Mouse (Mus musculus): Measurements from ENCODE around the gene Plekhm3. TPM values are rescaled to one million over a fixed set of nuclear protein-coding genes. Genes with fewer than 3 reads are reported as not detected.

Plekhm3 gene
- polyA plus RNA-seq, 1 experiment from 2014 or later, result 1.7 TPM

DNA sequence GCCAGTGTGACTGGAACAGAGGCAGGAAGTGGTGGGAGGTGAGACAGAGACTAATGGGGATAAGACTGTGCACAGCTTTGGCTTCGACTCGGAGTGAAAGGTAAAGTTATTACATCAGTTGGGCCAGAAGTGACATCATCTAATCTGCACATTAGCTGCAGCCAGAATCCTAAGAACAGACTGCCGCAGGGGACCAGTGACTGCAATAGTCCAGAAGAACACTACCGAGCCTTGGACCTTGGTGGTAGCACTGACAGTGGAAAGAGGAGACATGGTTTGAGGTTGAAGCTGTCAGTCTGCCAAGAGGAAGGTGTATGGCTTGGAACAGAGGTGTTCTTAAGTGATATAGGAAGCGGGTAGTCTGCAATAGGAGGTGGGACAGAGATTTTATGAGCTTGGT, 80.9 kb downstream of the Plekhm3 start:
- H3K9me3 ChIP-seq (replicated peaks), result no peaks in the 10 kb centered on the region
- H3K4me3 ChIP-seq (replicated peaks), result no peak overlapping the region
- no peaks in the 10 kb centered on the region for H3K27me3 ChIP-seq
- no peak overlapping the region for H3K4me2 ChIP-seq
- 0 out of 2 replicates have a peak, but pooled peaks cover 2% of the 10 kb centered on the region for H3K4me1 ChIP-seq (replicated peaks)
- H3K36me3 ChIP-seq (replicated peaks), result no peaks in the 10 kb centered on the region
- ATAC-seq (ENCODE audit: insufficient read depth), result no peak
- H3K9ac ChIP-seq, result no peak overlapping the region
- 39% methylated on average over 5 of the region's 5 CpGs for WGBS (ENCODE audit: insufficient replicate concordance)
- no peak overlapping the region; the same call in 1 of the 2 replicates for H3K27ac ChIP-seq (replicated peaks)

DNA sequence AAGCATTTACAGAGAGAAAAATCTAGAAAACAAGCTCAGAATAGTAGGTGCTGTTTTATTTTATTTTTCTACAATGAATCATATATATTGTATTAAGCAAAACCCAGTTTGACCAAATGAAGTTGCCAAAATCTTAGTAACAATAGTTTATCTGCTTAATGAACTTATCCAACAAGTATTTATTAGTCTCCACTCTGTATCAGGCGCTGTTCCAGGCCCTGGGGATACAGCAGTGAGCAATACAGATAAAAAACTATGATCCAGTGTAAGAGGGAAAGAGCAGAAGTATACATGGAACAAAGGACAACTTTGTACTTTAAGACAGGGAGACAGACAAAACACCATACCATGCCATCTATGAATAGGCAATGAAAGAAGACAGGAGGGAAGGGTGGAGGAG, 81.5 kb downstream of the Plekhm3 start:
- H3K27me3 ChIP-seq, result no peaks in the 10 kb centered on the region
- WGBS (ENCODE audit: insufficient replicate concordance), result 63% methylated on average over 1 of the region's 1 CpGs

DNA sequence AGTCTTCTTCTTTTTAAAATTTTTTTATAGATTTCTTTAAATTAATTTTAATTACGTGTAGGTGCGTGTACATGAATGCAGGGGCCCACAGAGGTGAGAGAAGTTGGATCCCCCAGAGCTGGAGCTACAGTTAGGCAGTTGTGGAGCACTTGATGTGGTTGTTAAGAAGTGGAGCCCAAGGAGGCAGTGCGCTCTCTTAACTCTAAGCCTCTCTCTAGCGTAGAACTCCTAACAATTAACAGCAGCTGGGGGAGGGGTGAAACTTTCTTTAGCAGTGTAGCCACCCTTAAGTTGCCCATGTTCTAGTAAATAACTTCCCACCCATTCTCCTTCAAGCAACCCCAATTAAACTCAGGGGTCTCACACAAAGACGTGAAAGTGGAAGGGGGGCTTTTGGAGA, 84.7 kb downstream of the Plekhm3 start:
- H3K4me1 ChIP-seq (replicated peaks), result peaks cover 2% of the 10 kb centered on the region; the same call in 1 of the 2 replicates
- WGBS (ENCODE audit: insufficient replicate concordance), result 76% methylated on average over 5 of the region's 5 CpGs
- H3K9me3 ChIP-seq (replicated peaks), result no peaks in the 10 kb centered on the region
- no peak for ATAC-seq (ENCODE audit: insufficient read depth)
- H3K9ac ChIP-seq, result no peak overlapping the region
- no peaks in the 10 kb centered on the region for H3K36me3 ChIP-seq (replicated peaks)
- H3K27ac ChIP-seq (replicated peaks), result no peak overlapping the region
- no peak overlapping the region for H3K4me2 ChIP-seq
- H3K4me3 ChIP-seq (replicated peaks), result no peak overlapping the region
- H3K27me3 ChIP-seq, result no peaks in the 10 kb centered on the region

More for the DNA sequence above, 81.5 kb downstream of the Plekhm3 start:
- no peaks in the 10 kb centered on the region for H3K36me3 ChIP-seq (replicated peaks)
- no peak overlapping the region for H3K4me3 ChIP-seq (replicated peaks)
- H3K4me1 ChIP-seq (replicated peaks), result 0 out of 2 replicates have a peak, but pooled peaks cover 2% of the 10 kb centered on the region
- ATAC-seq (ENCODE audit: insufficient read depth), result no peak
- H3K4me2 ChIP-seq, result no peak overlapping the region
- H3K9ac ChIP-seq, result no peak overlapping the region
- no peaks in the 10 kb centered on the region for H3K9me3 ChIP-seq (replicated peaks)
- no peak overlapping the region for H3K27ac ChIP-seq (replicated peaks)

DNA sequence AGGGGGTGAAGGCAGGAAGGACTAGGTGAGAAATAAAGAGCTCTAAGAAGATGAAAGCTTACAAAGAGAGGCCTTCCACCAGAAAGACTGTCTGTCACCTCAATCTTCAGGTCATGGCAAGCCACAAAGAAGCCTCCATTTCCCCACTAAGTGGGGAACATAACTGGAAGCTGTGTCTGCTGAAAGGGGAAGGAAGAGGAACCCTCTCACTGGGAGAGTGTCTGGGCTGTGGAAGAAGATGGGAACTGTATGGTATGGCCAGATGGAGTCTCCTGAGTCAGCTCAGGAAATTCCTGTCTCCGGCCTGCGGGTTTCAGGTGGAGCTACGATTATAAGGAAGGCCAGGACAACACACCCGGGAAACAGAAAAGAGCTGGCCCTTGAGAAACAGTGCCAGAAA, 88.9 kb downstream of the Plekhm3 start:
- ATAC-seq (ENCODE audit: insufficient read depth), result no peak
- WGBS (ENCODE audit: insufficient replicate concordance), result 16% methylated on average over 4 of the region's 4 CpGs
- no peak overlapping the region for H3K9ac ChIP-seq
- H3K4me2 ChIP-seq, result no peak overlapping the region
- H3K4me3 ChIP-seq (replicated peaks), result no peak overlapping the region
- H3K9me3 ChIP-seq (replicated peaks), result no peaks in the 10 kb centered on the region
- no peaks in the 10 kb centered on the region; the same call in 1 of the 2 replicates for H3K4me1 ChIP-seq (replicated peaks)
- no peak overlapping the region for H3K27ac ChIP-seq (replicated peaks)
- H3K36me3 ChIP-seq (replicated peaks), result no peaks in the 10 kb centered on the region
- H3K27me3 ChIP-seq, result no peaks in the 10 kb centered on the region

DNA sequence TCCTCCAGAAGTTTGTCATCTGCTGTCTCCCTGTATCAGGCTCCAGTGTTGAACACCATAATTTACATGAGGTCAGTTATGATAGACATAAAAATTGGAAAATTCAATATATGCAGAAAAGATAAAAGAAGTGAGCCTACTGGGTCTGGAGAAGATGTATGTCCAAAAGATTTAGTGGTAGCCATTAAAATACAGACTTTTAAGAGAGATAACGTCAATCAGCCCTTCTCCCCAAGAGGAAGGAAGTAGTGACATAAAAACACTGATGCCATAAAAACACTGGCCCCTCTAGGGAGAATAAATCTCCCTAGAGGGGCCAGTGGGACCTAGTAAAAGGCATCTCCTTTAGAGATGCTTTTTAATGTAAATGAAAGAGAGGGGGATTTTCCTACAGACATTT, 90.5 kb downstream of the Plekhm3 start:
- no peaks in the 10 kb centered on the region for H3K27me3 ChIP-seq
- 10% methylated on average over 1 of the region's 1 CpGs for WGBS (ENCODE audit: insufficient replicate concordance)
- H3K36me3 ChIP-seq (replicated peaks), result no peaks in the 10 kb centered on the region
- H3K27ac ChIP-seq (replicated peaks), result no peak overlapping the region
- H3K9me3 ChIP-seq (replicated peaks), result no peaks in the 10 kb centered on the region
- no peak for ATAC-seq (ENCODE audit: insufficient read depth)
- H3K4me2 ChIP-seq, result no peak overlapping the region
- no peak overlapping the region for H3K4me3 ChIP-seq (replicated peaks)
- H3K4me1 ChIP-seq (replicated peaks), result no peaks in the 10 kb centered on the region; the same call in 1 of the 2 replicates
- H3K9ac ChIP-seq, result no peak overlapping the region

DNA sequence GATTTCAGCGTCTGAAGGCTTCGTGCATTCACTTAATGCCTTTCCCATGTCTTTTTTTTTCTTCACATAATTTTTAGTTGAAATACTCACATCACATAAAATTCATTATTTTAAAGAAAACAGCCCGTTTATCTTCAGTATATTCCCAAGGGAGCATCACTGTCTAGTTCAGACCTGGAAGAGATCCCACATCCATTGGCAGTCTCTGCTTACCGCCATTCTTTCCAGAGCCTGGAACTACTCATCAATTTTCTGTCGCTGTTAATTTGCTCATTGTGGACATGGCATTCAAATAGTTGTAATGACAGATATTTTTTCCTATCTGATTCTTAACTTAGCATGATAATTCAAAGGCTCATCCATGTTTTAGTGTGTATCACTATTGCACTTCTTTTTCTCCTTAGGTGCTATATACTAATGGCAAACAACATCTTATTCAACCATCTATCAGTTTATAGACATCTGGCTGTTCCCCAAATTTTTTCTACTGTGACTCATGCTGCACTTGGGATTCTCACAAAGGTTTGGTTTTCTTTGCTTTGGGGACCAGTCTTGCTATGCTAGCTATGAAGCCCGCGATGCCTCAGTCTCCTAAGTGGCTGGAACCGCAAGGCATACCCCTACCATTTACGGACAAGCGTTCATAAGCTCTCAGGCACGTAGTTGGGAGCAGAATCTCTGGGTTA, 96.2 kb downstream of the Plekhm3 start:
- Histone ChIP-seq H3K9ac (no peak overlapping the region), H3K27me3 (no peaks in the 10 kb centered on the region), H3K4me3 (replicated peaks) (no peak overlapping the region), H3K36me3 (replicated peaks) (no peaks in the 10 kb centered on the region), H3K4me1 (replicated peaks) (no peaks in the 10 kb centered on the region), H3K27ac (replicated peaks) (no peak overlapping the region), H3K9me3 (replicated peaks) (no peaks in the 10 kb centered on the region), H3K4me2 (no peak overlapping the region)
- 81% methylated on average over 11 of the region's 11 CpGs for WGBS (ENCODE audit: insufficient replicate concordance)
- no peak for ATAC-seq (ENCODE audit: insufficient read depth)

DNA sequence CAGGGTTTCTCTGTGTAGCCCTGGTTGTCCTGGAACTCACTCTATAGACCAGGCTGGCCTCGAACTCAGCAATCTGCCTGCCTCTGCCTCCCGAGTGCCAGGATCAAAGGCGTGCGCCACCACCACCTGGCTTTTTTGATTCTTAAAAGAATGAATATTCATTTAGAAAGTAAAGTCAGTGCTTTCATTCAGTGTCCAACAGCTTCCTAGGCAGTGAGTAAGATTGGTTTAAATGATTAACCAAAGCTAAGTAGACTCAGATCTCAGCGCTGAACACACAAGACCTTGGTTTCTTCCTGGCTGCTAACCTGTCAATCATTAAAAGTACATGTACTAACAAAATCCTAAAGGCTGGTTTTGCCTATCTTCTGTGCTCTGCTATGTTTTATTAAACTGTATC, 96.8 kb downstream of the Plekhm3 start:
- H3K4me3 ChIP-seq (replicated peaks), result no peak overlapping the region
- H3K9me3 ChIP-seq (replicated peaks), result no peaks in the 10 kb centered on the region
- 69% methylated on average over 5 of the region's 5 CpGs for WGBS (ENCODE audit: insufficient replicate concordance)
- H3K4me2 ChIP-seq, result no peak overlapping the region
- ATAC-seq (ENCODE audit: insufficient read depth), result no peak
- H3K27ac ChIP-seq (replicated peaks), result no peak overlapping the region
- no peaks in the 10 kb centered on the region for H3K36me3 ChIP-seq (replicated peaks)
- H3K27me3 ChIP-seq, result no peaks in the 10 kb centered on the region
- H3K9ac ChIP-seq, result no peak overlapping the region
- H3K4me1 ChIP-seq (replicated peaks), result no peaks in the 10 kb centered on the region

DNA sequence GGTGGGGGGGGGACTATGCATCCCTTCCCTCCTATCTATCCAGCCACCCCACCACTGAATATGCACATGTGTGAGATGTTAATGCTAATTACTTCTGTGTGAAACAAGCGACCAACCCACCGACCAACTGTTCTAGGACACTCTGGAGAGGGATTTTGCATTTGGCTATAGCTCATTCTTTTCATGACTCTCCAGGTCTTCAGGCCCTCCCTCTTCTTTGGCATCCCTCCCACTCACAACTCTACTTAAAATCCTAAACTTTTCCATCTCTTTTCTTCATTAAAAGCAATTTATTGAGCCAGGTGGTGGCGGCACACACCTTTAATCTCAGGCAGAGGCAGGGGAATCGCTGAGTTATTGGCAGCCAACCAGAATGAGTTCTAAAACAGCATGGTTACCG, 101.8 kb downstream of the Plekhm3 start:
- ATAC-seq (ENCODE audit: insufficient read depth), result no peak

DNA sequence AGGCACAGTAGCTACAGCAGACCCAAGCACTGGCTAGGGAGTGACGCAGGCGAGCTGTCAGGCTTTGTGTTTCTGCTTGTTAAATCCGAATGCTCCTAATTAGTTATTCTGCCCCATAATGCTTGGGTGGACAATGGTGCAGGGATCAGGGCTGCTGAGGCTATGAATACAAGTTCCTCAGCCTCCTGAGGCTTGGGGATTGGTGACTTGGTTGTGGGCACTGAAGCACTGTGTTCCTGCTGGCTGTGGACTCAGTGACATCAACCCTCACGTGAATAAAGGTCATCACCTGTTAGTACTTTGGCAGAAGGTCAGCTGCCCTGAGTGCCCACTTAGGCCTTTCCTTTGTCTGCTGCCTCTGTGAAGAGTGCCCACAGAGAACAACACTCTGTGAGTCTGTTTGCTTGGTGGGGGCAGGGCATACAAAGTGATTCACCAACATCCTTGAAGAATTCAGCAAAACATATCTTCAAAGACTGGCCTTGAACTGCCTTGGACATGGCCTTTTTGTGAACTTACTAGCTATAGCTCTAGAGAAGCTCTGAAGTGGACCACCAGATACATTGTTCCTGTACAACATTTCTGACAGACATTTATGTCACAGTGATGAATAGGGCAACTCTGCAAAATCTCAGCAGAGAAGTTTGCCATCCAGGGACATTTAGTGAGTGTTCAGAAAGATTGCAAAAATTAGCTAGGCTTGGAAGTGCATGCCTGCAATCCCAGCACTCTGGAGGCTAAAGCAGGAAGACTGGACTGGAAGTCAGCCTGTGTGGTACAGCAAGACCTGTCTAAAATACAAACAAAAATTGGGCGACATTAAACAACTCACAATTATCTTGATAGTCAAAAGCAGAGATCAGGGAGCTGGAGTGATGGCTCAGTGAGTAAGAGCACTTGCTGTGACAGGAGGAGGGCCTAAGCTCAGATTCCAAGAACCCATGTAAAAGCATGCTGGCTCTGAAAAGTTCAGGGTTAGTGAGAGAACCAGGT, 102.6 kb downstream of the Plekhm3 start:
- H3K27me3 ChIP-seq, result no peaks in the 10 kb centered on the region
- no peak overlapping the region for H3K27ac ChIP-seq (replicated peaks)
- no peak for ATAC-seq (ENCODE audit: insufficient read depth)
- no peak overlapping the region for H3K9ac ChIP-seq
- 0 out of 2 replicates have a peak, but pooled peaks cover 5% of the 10 kb centered on the region for H3K4me1 ChIP-seq (replicated peaks)
- H3K9me3 ChIP-seq (replicated peaks), result no peaks in the 10 kb centered on the region
- WGBS (ENCODE audit: insufficient replicate concordance), result 62% methylated on average over 5 of the region's 5 CpGs
- H3K4me2 ChIP-seq, result no peak overlapping the region
- H3K4me3 ChIP-seq (replicated peaks), result no peak overlapping the region
- no peaks in the 10 kb centered on the region for H3K36me3 ChIP-seq (replicated peaks)

More for the DNA sequence above, 101.8 kb downstream of the Plekhm3 start:
- H3K4me2 ChIP-seq, result no peak overlapping the region
- H3K9me3 ChIP-seq (replicated peaks), result no peaks in the 10 kb centered on the region
- no peak overlapping the region for H3K4me3 ChIP-seq (replicated peaks)
- no peak overlapping the region for H3K9ac ChIP-seq
- H3K27me3 ChIP-seq, result no peaks in the 10 kb centered on the region
- H3K36me3 ChIP-seq (replicated peaks), result no peaks in the 10 kb centered on the region
- 77% methylated on average over 5 of the region's 5 CpGs for WGBS (ENCODE audit: insufficient replicate concordance)
- no peaks in the 10 kb centered on the region for H3K4me1 ChIP-seq (replicated peaks)
- H3K27ac ChIP-seq (replicated peaks), result no peak overlapping the region

DNA sequence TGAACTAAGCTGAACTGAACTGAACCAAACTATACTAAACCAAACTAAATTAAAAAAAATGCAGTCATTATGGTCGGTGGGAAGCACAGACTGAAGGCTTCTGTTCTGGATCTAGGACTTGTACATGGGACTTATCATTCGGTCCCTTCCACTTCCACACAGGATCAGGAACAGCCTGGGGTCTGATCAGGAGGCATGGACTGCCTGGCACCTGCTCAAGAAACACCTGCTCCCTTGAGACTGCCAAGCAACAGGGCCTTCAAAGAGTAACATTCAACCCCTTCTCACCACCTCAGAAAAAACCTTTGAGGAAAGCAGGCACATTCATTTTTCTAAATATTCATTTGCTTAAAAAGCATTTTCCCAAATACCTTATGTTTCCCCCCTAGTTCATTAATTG, 103.4 kb downstream of the Plekhm3 start:
- H3K4me2 ChIP-seq, result no peak overlapping the region
- H3K9me3 ChIP-seq (replicated peaks), result no peaks in the 10 kb centered on the region
- 68% methylated on average over 2 of the region's 2 CpGs for WGBS (ENCODE audit: insufficient replicate concordance)
- H3K4me3 ChIP-seq (replicated peaks), result no peak overlapping the region
- H3K4me1 ChIP-seq (replicated peaks), result 0 out of 2 replicates have a peak, but pooled peaks cover 5% of the 10 kb centered on the region
- H3K36me3 ChIP-seq (replicated peaks), result no peaks in the 10 kb centered on the region
- no peak overlapping the region for H3K27ac ChIP-seq (replicated peaks)
- H3K9ac ChIP-seq, result no peak overlapping the region
- no peaks in the 10 kb centered on the region for H3K27me3 ChIP-seq
- no peak for ATAC-seq (ENCODE audit: insufficient read depth)

DNA sequence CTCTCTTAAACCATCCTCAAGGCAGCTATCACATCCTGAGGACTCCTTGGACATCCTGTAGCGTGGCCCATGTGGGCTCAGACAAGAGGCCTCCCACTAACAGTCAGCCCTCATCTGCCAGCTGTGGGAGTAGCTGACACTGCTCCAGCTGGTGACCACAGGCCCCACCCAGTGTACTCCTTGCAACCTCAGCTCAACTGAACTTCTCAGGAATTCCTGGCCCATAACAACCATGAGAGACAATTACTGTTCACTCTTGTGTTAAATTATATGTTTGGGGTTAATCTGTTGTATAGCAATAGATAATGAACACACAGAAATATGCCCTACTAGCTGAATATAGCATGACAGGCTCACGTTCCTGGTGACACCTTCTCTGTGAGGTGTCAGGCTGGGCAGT, 104.4 kb downstream of the Plekhm3 start:
- Histone ChIP-seq H3K4me2 (no peak overlapping the region), H3K4me1 (replicated peaks) (0 out of 2 replicates have a peak, but pooled peaks cover 5% of the 10 kb centered on the region), H3K36me3 (replicated peaks) (no peaks in the 10 kb centered on the region), H3K27me3 (no peaks in the 10 kb centered on the region), H3K9ac (no peak overlapping the region), H3K4me3 (replicated peaks) (no peak overlapping the region), H3K27ac (replicated peaks) (no peak overlapping the region), H3K9me3 (replicated peaks) (no peaks in the 10 kb centered on the region)
- 48% methylated on average over 2 of the region's 2 CpGs for WGBS (ENCODE audit: insufficient replicate concordance)
- no peak for ATAC-seq (ENCODE audit: insufficient read depth)

Measured in liver, embryonic 15.5 days (tissue).